21 mouse cellular contexts compared by ENCODE assay signal in the genomic region with DNA sequence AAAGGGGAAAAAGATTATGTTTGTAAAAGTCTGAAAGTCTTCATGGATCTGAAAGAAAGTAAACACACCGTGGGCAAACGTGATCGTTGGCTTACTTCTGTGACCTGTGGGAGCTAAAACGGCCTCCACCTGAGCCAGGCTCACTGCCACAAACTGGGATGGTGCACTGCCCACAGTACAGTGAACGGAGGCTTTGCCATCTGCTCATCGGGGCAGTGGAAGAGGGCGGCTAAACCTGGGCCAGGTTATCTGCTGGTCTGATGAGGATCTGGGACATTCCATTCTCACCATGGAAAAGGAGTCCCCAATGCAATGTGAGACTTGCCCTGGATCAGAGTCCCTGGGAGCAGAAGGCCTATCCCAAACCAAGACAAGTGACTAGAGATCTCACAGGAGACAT.
A peak's percentile ranks its signal among the peaks of the same experiment; 100 is the strongest.
DNase-seq lines count a peak whose midpoint lies in the region; ATAC-seq and TF ChIP-seq lines count a peak whose summit lies in the region.
"Had no signal": no experiment of that assay in that cellular context is flagged by ENCODE, and none has a peak within 500 bp of the region (broad histone marks: within the 10 kb centered on the region; RNA-seq: fewer than 3 reads in every experiment).

No protein-coding gene starts in this region.

- H3K9ac ChIP-seq in heart, embryonic 15.5 days, result no peak overlapping the region
- H3K9ac ChIP-seq in midbrain, postnatal 0 days (replicated peaks; ENCODE audit: low read length, poor library complexity, severe bottlenecking), result no peak overlapping the region
- H3K9ac ChIP-seq: embryonic facial prominence, embryonic 12.5 days; hindbrain, embryonic 12.5 days; neural tube, embryonic 13.5 days had no signal

- H3K27me3 ChIP-seq in heart, embryonic 15.5 days, result no peaks in the 10 kb centered on the region
- H3K27me3 ChIP-seq in midbrain, postnatal 0 days (ENCODE audit: insufficient read depth, low read length), result no peaks in the 10 kb centered on the region
- H3K27me3 ChIP-seq: embryonic facial prominence, embryonic 12.5 days; hindbrain, embryonic 12.5 days; neural tube, embryonic 13.5 days had no signal

- peak overlapping the region; percentile 80 for H3K27ac ChIP-seq in heart, embryonic 15.5 days
- no peak overlapping the region for H3K27ac ChIP-seq in midbrain, postnatal 0 days (ENCODE audit: low read depth, low read length)
- H3K27ac ChIP-seq: embryonic facial prominence, embryonic 12.5 days; hindbrain, embryonic 12.5 days; midbrain, embryonic 10.5 days; neural tube, embryonic 13.5 days; stomach, postnatal 0 days had no signal

- DNase-seq in frontal cortex, adult 2 months (ENCODE audit: extremely low spot score in 1 of 2, low spot score in 1 of 2), result no peak
- no peak for DNase-seq in heart, adult 18-20 months
- DNase-seq in cerebellum, adult 11 months, result peak; percentile 84
- DNase-seq in cerebellum, postnatal 14 days, result peak; percentile 78 to 84
- DNase-seq in midbrain, postnatal 0 days (ENCODE audit: low spot score), result no peak
- no peak for DNase-seq in embryo, embryonic 10.5 days (ENCODE audit: low spot score)
- DNase-seq: gastrocnemius, postnatal 25 days; kidney, adult 8-10 months; kidney, postnatal 4 days; lung, adult 2 months; lung, postnatal 36 days; thymus, postnatal 25 days had no signal

- H3K4me1 ChIP-seq in heart, embryonic 15.5 days (replicated peaks), result peaks cover 43% of the 10 kb centered on the region
- no peaks in the 10 kb centered on the region for H3K4me1 ChIP-seq in midbrain, postnatal 0 days (ENCODE audit: insufficient read depth, low read length)
- H3K4me1 ChIP-seq: embryonic facial prominence, embryonic 12.5 days; hindbrain, embryonic 12.5 days; midbrain, embryonic 10.5 days had no signal

- WGBS in heart, embryonic 15.5 days, result 87% methylated on average over 7 of the region's 7 CpGs
- WGBS in midbrain, postnatal 0 days, result 92% methylated on average over 7 of the region's 7 CpGs

- H3K9me3 ChIP-seq in heart, embryonic 15.5 days (replicated peaks), result no peaks in the 10 kb centered on the region
- no peaks in the 10 kb centered on the region for H3K9me3 ChIP-seq in midbrain, postnatal 0 days (ENCODE audit: low read length)
- H3K9me3 ChIP-seq: embryonic facial prominence, embryonic 12.5 days; hindbrain, embryonic 12.5 days; midbrain, embryonic 10.5 days; neural tube, embryonic 13.5 days had no signal

- no peak for TF ChIP-seq CTCF in midbrain, postnatal 0 days (IDR thresholded peaks at IDR 0.05)

- H3K36me3 ChIP-seq in heart, embryonic 15.5 days, result peaks cover 6% of the 10 kb centered on the region; the same call in 1 of the 2 replicates
- no peaks in the 10 kb centered on the region for H3K36me3 ChIP-seq in midbrain, postnatal 0 days (ENCODE audit: insufficient read depth, low read length)
- H3K36me3 ChIP-seq: hindbrain, embryonic 12.5 days; neural tube, embryonic 13.5 days had no signal

- no peak overlapping the region for H3K4me3 ChIP-seq in heart, embryonic 15.5 days
- no peak overlapping the region for H3K4me3 ChIP-seq in midbrain, postnatal 0 days (ENCODE audit: low read depth, low read length)
- H3K4me3 ChIP-seq: embryonic facial prominence, embryonic 12.5 days; hindbrain, embryonic 12.5 days; midbrain, embryonic 10.5 days; neural tube, embryonic 13.5 days had no signal

- no peak overlapping the region for H3K4me2 ChIP-seq in heart, embryonic 15.5 days
- H3K4me2 ChIP-seq in midbrain, postnatal 0 days (ENCODE audit: low read depth, low read length, poor library complexity, severe bottlenecking), result no peak overlapping the region
- H3K4me2 ChIP-seq: embryonic facial prominence, embryonic 12.5 days; hindbrain, embryonic 12.5 days; liver, embryonic 11.5 days; neural tube, embryonic 13.5 days had no signal

- ATAC-seq in frontal cortex, adult (ENCODE audit: low TSS enrichment), result peak; percentile 24
- ATAC-seq in heart, embryonic 15.5 days (replicated peaks; ENCODE audit: insufficient number of reproducible peaks, insufficient read depth, low FRiP score, low read depth), result no peak
- no peak for ATAC-seq in midbrain, postnatal 0 days (ENCODE audit: low FRiP score)
- ATAC-seq: inflammation-experienced regulatory T-cells, adult 6 months had no signal

Comparison
In these comparisons a context has a peak if more than half of its experiments do, and no peak if none do; other contexts are left out.
1. DNase-seq: peak in cerebellum, adult 11 months (single experiment) and cerebellum, postnatal 14 days (2 of 2); none in frontal cortex, adult 2 months (0 of 2), heart, adult 18-20 months (0 of 2), midbrain, postnatal 0 days (single experiment) and embryo, embryonic 10.5 days (single experiment).